In the genomic region with DNA sequence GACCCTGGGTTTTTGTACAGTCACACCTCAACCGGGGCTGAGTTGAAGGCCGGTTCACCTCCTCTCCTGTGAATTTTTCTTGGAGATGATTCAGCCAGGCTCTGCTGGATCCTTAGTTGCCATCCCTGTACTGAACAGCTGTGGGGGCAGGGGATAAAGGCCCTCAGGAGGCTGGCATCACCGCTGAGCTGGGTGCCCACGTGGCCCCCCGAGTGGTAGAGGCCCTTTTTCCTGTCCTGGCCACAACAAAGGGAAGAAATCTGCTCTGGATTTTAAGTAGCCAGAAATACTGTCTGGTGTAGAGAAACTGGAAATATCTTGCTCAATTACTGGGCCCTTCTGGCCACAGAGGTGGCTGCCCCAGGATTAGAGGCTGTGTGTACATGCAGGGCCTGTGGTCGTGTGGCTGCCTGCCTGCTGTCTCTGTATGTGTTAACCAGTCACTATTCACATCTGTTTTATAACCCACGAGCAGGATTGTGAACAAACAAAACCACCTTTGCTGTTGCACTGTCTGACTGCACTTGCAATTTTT, we compare ENCODE assay signal across 12 mouse cellular contexts.
DNase-seq lines count a peak whose midpoint lies in the region; ATAC-seq lines count a peak whose summit lies in the region.
"Had no signal": no experiment of that assay in that cellular context is flagged by ENCODE, and none has a peak within 500 bp of the region (broad histone marks: within the 10 kb centered on the region; RNA-seq: fewer than 3 reads in every experiment).

No protein-coding gene starts in this region.

- no peak overlapping the region for H3K9ac ChIP-seq in heart, embryonic 12.5 days
- H3K9ac ChIP-seq in neural tube, embryonic 13.5 days, result no peak overlapping the region
- H3K9ac ChIP-seq in hindbrain, embryonic 12.5 days, result no peak overlapping the region
- H3K9ac ChIP-seq: hindbrain, embryonic 15.5 days; liver, embryonic 13.5 days had no signal

- no peak overlapping the region for H3K4me2 ChIP-seq in heart, embryonic 12.5 days
- H3K4me2 ChIP-seq in neural tube, embryonic 13.5 days, result no peak overlapping the region
- no peak overlapping the region for H3K4me2 ChIP-seq in hindbrain, embryonic 12.5 days (replicated peaks)
- H3K4me2 ChIP-seq: hindbrain, embryonic 15.5 days; liver, embryonic 13.5 days had no signal

- H3K27me3 ChIP-seq in heart, embryonic 12.5 days (replicated peaks), result peaks cover 6% of the 10 kb centered on the region; the same call in 1 of the 2 replicates
- no peaks in the 10 kb centered on the region for H3K27me3 ChIP-seq in neural tube, embryonic 13.5 days
- H3K27me3 ChIP-seq in hindbrain, embryonic 12.5 days, result no peaks in the 10 kb centered on the region
- H3K27me3 ChIP-seq: hindbrain, embryonic 15.5 days; liver, embryonic 13.5 days had no signal

- no peak overlapping the region for H3K4me3 ChIP-seq in heart, embryonic 12.5 days
- no peak overlapping the region for H3K4me3 ChIP-seq in neural tube, embryonic 13.5 days
- no peak overlapping the region for H3K4me3 ChIP-seq in hindbrain, embryonic 12.5 days
- H3K4me3 ChIP-seq: hindbrain, embryonic 15.5 days; liver, embryonic 13.5 days had no signal

- WGBS in heart, embryonic 12.5 days, result 58% methylated on average over 7 of the region's 7 CpGs
- WGBS in neural tube, embryonic 13.5 days, result 66% methylated on average over 7 of the region's 7 CpGs
- 77% methylated on average over 7 of the region's 7 CpGs for WGBS in hindbrain, embryonic 12.5 days

- no peak for ATAC-seq in heart, embryonic 12.5 days (ENCODE audit: insufficient number of reproducible peaks, low FRiP score)
- ATAC-seq in neural tube, embryonic 13.5 days (ENCODE audit: low read depth), result no peak
- no peak for ATAC-seq in hindbrain, embryonic 12.5 days (ENCODE audit: low FRiP score)
- ATAC-seq in frontal cortex, adult (ENCODE audit: low TSS enrichment), result no peak

- H3K4me1 ChIP-seq in heart, embryonic 12.5 days (replicated peaks), result peaks cover 24% of the 10 kb centered on the region
- H3K4me1 ChIP-seq in neural tube, embryonic 13.5 days (replicated peaks), result peaks cover 43% of the 10 kb centered on the region
- peaks cover 49% of the 10 kb centered on the region for H3K4me1 ChIP-seq in hindbrain, embryonic 12.5 days

- H3K9me3 ChIP-seq in heart, embryonic 12.5 days (replicated peaks), result no peaks in the 10 kb centered on the region; the same call in 1 of the 2 replicates
- H3K9me3 ChIP-seq in neural tube, embryonic 13.5 days, result no peaks in the 10 kb centered on the region
- no peaks in the 10 kb centered on the region for H3K9me3 ChIP-seq in hindbrain, embryonic 12.5 days (replicated peaks)
- H3K9me3 ChIP-seq: hindbrain, embryonic 15.5 days; liver, embryonic 13.5 days had no signal

- no peak for DNase-seq in heart, postnatal 4 days
- DNase-seq in neural tube, embryonic 10.5 days (ENCODE audit: extremely low spot score, low spot score), result no peak
- peak; percentile 26 for DNase-seq in thymus, postnatal 25 days
- DNase-seq in heart, adult 18-20 months, result no peak
- DNase-seq: gastrocnemius, postnatal 10 days; liver, embryonic 13.5 days; right cerebral cortex, postnatal 4 days had no signal

- 0 out of 2 replicates have a peak overlapping the region, but pooled peaks have one; percentile 10 for H3K27ac ChIP-seq in heart, embryonic 12.5 days (ENCODE audit: poor library complexity, severe bottlenecking)
- peak overlapping the region; percentile 43 for H3K27ac ChIP-seq in neural tube, embryonic 13.5 days (replicated peaks)
- H3K27ac ChIP-seq in hindbrain, embryonic 12.5 days, result peak overlapping the region; percentile 71
- H3K27ac ChIP-seq: hindbrain, embryonic 15.5 days; liver, embryonic 13.5 days had no signal

- no peaks in the 10 kb centered on the region for H3K36me3 ChIP-seq in heart, embryonic 12.5 days
- H3K36me3 ChIP-seq in neural tube, embryonic 13.5 days, result no peaks in the 10 kb centered on the region
- no peaks in the 10 kb centered on the region for H3K36me3 ChIP-seq in hindbrain, embryonic 12.5 days
- H3K36me3 ChIP-seq: hindbrain, embryonic 15.5 days; liver, embryonic 13.5 days had no signal

Comparison
In these comparisons a context has a peak if more than half of its experiments do, and no peak if none do; other contexts are left out.
1. H3K27ac ChIP-seq: peak in every context shown above with its lines; median percentile 71 in hindbrain, embryonic 12.5 days; 43 in neural tube, embryonic 13.5 days; 10 in heart, embryonic 12.5 days.